Mouse (Mus musculus) stomach, embryonic 14.5 days (tissue): Measurements from ENCODE around the gene Creb5. TPM values are rescaled to one million over a fixed set of nuclear protein-coding genes. Genes with fewer than 3 reads are reported as not detected.

ENCODE experiments used
- ATAC-seq: fragments of 200-750 bp; cut with Nextera tagmentation; 2 replicates; pipeline ENCODE4 v1.8.0; 2017; ENCODE audit warnings: low read depth, moderate TSS enrichment; ENCODE audit not compliant: insufficient number of reproducible peaks, insufficient read depth, low FRiP score
- H3K27ac ChIP-seq: fragments of 300-500 bp; sonication (generic); 2 replicates; pipeline ENCODE4 v1.5.1; 2014; ENCODE audit warnings: mild to moderate bottlenecking, low read length, moderate library complexity, mixed read lengths
- H3K27me3 ChIP-seq: fragments of 300-500 bp; sonication (generic); 2 replicates; pipeline ENCODE4 v1.6.1; 2014; ENCODE audit warnings: low read length, control low read depth, mixed read lengths; ENCODE audit not compliant: control insufficient read depth, insufficient read depth
- H3K36me3 ChIP-seq: fragments of 300-500 bp; sonication (generic); 2 replicates; pipeline ENCODE4 v1.6.1; 2014; ENCODE audit warnings: mild to moderate bottlenecking, control low read depth, low read length, moderate library complexity, mixed read lengths; ENCODE audit not compliant: control insufficient read depth, insufficient read depth
- H3K4me1 ChIP-seq: fragments of 300-500 bp; sonication (generic); 2 replicates; pipeline ENCODE4 v1.6.1; 2014; ENCODE audit warnings: low read length, control low read depth, mixed read lengths; ENCODE audit not compliant: control insufficient read depth, insufficient read depth
- H3K4me2 ChIP-seq: fragments of 300-500 bp; sonication (generic); replicated peaks from 2 replicates; pipeline ENCODE4 v1.6.1; 2014; ENCODE audit warnings: low read depth, low read length, control low read depth
- H3K4me3 ChIP-seq: fragments of 300-500 bp; sonication (generic); 2 replicates; pipeline ENCODE4 v1.5.1; 2014; ENCODE audit warnings: low read depth, low read length, control low read depth
- H3K9ac ChIP-seq: fragments of 300-500 bp; sonication (generic); replicated peaks from 2 replicates; pipeline ENCODE4 v1.6.1; 2014; ENCODE audit warnings: low read depth, mild to moderate bottlenecking, control low read depth, low read length, moderate library complexity, mixed read lengths
- H3K9me3 ChIP-seq: fragments of 300-500 bp; sonication (generic); 2 replicates; pipeline ENCODE4 v1.6.1; 2016; ENCODE audit warnings: low read depth, low read length, control low read depth; ENCODE audit not compliant: control insufficient read depth
- WGBS: fragments of 180-500 bp; shearing (Covaris S2); extraction: QIAGEN DNeasy Blood & Tissue Kit; methylation state at CpG from one replicate; pipeline ENCODE4 v1.1.7; 2014; 5-methylcytosine and 5-hydroxymethylcytosine counted together
- polyA plus RNA-seq: library from polyadenylated mRNA; unstranded; fragments of >200 nt; fragmentation: Nextera tagmentation; extraction: Ambion mirVana; gene quantifications from 2 replicates; pipeline ENCODE4 v1.2.1, GENCODE M21; 2014

The Creb5 gene
- polyA plus RNA-seq, 1 experiment from 2014 or later: 10.2 TPM

DNA sequence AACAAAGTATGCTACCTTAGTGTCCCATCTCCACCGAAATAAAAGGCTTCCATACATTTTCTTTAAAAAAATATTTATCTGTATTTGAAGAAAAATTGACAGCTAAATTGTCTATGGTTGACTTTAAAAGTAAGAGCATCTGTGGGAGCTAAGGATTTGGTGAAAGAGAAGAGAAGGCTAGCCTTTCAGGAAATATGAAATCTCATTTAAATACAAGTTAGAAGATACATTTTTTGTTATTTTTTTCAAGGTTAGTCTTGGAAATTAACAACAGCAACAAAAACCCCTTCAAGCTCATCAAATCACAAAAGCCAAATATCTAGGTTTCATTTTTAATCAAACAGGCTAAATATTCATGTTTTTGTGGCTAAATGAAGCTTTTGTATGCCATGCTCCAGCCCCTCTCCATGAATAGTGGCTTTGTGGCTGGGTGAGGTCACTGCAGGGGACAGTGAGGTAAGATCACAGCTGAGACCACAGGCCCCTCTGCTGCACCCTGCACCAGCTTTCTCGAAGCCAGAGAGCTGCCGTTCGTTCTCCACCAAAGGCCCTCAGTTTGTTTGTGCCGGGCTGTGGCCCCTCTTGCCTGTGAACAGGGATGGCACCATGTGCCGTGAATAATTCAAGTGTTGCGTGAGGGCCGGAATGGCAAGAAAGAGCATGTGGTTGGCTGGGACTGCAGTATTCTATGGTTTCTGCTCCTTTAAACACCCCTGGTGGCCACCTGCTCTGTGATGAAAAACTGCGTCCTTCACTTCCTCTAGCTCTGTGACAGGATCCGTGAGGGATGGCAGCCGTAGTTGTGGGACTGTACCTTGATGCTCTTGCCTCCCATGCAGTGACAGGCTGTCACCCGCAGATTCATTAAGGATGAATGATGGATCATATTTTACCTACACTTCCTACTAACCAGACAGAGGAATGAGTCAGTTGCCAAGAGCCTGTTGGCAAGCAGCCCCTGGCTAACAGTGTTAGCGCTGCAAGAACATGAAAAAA is 350.6 kb downstream of the Creb5 start:
- ATAC-seq: no peak
- H3K4me1 ChIP-seq: 0 out of 2 replicates have a peak, but pooled peaks cover 2% of the 10 kb centered on the region
- H3K9me3 ChIP-seq: no peaks in the 10 kb centered on the region
- WGBS: 60% methylated on average over 13 of the region's 13 CpGs
- no peaks in the 10 kb centered on the region for H3K27me3 ChIP-seq
- no peak overlapping the region for H3K4me3 ChIP-seq
- H3K27ac ChIP-seq: no peak overlapping the region
- no peak overlapping the region for H3K4me2 ChIP-seq
- no peaks in the 10 kb centered on the region for H3K36me3 ChIP-seq
- H3K9ac ChIP-seq: no peak overlapping the region

DNA sequence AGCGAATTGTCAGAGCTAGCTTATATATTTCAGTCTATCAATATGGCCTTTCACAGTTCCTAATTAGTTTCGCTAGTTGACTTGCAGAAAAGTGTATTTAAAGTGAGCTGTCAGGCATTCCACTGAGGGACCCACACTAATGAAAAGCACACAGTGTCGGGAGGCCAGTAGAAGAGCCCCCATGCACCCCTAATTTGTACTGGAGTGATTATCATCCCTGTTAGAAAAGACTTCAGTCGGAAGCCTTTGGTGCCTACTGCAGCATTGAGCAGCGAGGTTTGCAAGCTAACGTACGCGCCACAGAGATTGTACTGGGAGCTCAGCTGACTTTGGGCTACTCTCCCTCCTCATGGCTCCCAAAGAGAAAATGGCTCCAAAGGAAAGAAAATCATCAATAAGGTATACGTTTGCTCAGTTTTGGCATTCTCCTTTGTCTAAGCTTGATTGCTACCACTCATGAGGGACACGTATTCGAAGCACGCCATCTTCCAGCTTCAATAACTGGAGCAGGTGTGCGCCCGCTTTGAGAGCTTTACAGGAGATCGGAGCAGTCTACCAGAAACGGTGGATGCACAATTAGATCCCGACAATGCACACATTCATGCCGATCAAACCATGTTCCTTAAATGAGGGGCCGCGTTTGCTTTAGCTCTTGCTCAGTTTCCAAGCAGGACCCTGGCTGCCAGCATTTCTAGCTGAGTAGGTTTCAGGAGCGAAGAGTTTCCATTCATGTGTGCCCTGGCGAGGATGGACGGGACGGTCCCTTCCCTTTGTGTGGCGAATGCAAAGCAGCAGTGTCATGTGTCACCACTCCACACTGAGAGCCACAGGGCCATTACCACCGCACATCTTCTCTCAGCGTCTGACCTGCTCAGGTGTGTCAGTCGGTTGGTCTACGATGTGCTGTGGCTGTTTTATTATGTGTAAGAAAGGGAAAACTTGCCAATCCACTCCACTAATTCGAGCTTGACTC is 354.8 kb downstream of the Creb5 start:
- Histone ChIP-seq H3K27me3 (no peaks in the 10 kb centered on the region), H3K9ac (no peak overlapping the region), H3K27ac (no peak overlapping the region), H3K4me3 (no peak overlapping the region), H3K9me3 (no peaks in the 10 kb centered on the region), H3K4me1 (0 out of 2 replicates have a peak, but pooled peaks cover 2% of the 10 kb centered on the region), H3K36me3 (no peaks in the 10 kb centered on the region), H3K4me2 (no peak overlapping the region)
- no peak for ATAC-seq
- WGBS: 87% methylated on average over 30 of the region's 30 CpGs

DNA sequence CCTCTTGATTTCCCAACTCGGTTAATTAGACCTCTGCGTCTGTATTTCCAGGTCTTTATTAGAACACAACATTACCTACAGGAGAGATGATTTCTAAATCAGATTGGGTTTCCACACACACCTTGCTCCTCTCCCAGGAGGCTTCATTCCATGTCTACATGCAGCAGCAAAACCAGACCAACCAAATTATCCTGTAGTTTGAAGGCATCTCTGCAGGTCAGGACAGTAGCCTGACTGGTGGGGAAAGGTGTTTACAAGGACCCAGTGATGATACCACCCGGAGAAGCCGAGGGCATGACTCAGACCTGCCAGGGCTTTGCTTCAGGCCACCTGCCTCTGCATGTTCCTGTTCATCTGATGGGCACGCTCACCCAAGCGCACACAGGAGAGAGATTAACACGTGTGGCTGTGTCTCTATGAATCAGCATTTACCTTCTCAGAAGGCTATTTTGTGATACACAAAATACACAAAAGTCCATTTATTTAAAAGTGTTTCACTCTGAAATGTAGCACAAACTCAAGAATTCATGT is 355.8 kb downstream of the Creb5 start:
- no peaks in the 10 kb centered on the region for H3K36me3 ChIP-seq
- H3K27me3 ChIP-seq: no peaks in the 10 kb centered on the region
- H3K4me1 ChIP-seq: 0 out of 2 replicates have a peak, but pooled peaks cover 1% of the 10 kb centered on the region
- H3K4me3 ChIP-seq: no peak overlapping the region
- H3K9me3 ChIP-seq: no peaks in the 10 kb centered on the region
- no peak for ATAC-seq
- 83% methylated on average over 7 of the region's 7 CpGs for WGBS
- H3K9ac ChIP-seq: no peak overlapping the region
- no peak overlapping the region for H3K4me2 ChIP-seq
- no peak overlapping the region for H3K27ac ChIP-seq

DNA sequence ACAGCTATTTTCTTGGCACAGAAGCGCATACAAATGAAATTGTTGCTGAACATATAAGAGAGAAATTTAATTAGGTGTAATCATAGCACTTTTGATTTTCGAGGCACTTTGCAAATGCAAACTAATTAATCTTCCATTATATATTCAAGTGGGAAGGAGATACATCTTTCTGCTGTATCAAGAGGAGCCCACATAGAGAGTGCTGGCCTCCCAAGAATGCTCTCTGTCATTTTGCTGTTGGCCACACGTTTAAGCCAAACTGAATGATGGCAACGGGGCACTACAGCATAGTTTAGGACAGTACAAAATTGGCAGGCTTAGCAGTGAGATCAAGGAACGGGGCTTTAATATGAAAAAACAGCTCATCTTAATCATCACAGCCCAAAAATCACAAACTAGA is 356.4 kb downstream of the Creb5 start:
- Histone ChIP-seq H3K9ac (no peak overlapping the region), H3K4me1 (no peaks in the 10 kb centered on the region), H3K27me3 (no peaks in the 10 kb centered on the region), H3K4me3 (no peak overlapping the region), H3K9me3 (no peaks in the 10 kb centered on the region), H3K4me2 (no peak overlapping the region), H3K27ac (no peak overlapping the region), H3K36me3 (no peaks in the 10 kb centered on the region)
- 74% methylated on average over 5 of the region's 5 CpGs for WGBS
- ATAC-seq: no peak

DNA sequence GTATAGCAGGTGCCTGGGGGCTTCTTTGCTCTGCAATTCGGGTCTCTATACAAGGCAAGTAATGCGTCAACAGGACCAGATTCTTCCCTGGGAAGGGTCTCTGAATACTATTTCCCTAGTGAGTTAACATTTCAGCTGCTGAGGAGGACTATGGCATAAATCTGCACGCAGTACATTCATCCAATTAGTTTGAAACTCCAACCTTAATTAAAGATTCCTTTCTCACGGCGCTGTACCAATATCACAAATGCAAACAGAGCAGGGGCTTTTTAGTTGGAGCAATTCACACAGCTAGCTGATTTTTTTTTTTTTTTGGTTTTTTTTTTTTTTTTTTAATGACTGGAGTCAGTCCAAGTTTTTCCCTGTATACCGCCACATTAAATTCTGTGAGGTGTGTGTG is 357.0 kb downstream of the Creb5 start:
- Histone ChIP-seq H3K9me3 (no peaks in the 10 kb centered on the region), H3K27me3 (no peaks in the 10 kb centered on the region), H3K9ac (no peak overlapping the region), H3K4me3 (no peak overlapping the region), H3K4me1 (no peaks in the 10 kb centered on the region), H3K4me2 (no peak overlapping the region), H3K27ac (no peak overlapping the region), H3K36me3 (no peaks in the 10 kb centered on the region)
- 82% methylated on average over 6 of the region's 6 CpGs for WGBS
- no peak for ATAC-seq

DNA sequence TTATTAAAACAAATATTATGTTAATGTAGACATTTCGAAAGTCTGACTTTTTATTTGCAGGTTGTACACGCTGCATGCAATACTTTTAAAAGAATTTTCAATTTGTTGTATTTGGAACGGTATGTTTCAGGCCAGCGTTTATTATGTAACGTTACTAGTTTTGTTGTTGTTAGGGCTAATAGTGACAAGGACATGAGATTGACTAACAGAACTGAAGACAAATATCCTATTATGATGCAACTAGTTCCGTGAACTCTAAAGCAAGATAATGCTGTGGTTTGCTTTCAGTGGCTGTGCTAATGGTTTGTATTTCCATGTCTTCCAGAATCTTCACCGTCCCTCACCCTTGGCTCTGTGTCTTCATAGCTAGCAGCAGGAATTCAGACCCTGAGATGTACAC is 357.9 kb downstream of the Creb5 start:
- Histone ChIP-seq H3K36me3 (no peaks in the 10 kb centered on the region), H3K4me2 (no peak overlapping the region), H3K27me3 (no peaks in the 10 kb centered on the region), H3K9me3 (no peaks in the 10 kb centered on the region), H3K27ac (no peak overlapping the region), H3K4me1 (no peaks in the 10 kb centered on the region), H3K4me3 (no peak overlapping the region), H3K9ac (no peak overlapping the region)
- ATAC-seq: no peak
- WGBS: 88% methylated on average over 7 of the region's 7 CpGs

DNA sequence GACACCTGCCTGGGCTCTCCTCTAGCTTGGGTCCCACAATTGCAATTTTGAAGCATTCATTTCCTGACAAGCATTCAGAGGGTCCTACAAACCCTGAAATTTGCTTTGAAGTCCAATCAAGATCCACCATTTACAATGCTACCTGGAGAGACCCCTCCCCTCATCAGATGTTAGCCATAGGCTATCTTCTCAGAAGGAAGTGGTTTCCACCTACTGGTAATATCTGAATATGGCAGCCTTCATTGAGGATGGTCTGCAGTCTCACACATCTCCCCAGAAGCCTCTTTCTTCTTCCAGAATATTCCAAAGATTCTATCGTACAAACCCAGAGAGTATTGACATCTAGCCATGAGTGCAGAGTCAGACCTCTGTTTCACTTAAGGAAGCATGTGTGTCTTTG is 362.7 kb downstream of the Creb5 start:
- no peaks in the 10 kb centered on the region for H3K36me3 ChIP-seq
- H3K9ac ChIP-seq: no peak overlapping the region
- no peak for ATAC-seq
- no peak overlapping the region for H3K27ac ChIP-seq
- H3K4me2 ChIP-seq: no peak overlapping the region
- H3K27me3 ChIP-seq: no peaks in the 10 kb centered on the region
- 85% methylated on average over 1 of the region's 1 CpGs for WGBS
- peaks cover 3% of the 10 kb centered on the region; the same call in 1 of the 2 replicates for H3K4me1 ChIP-seq
- H3K4me3 ChIP-seq: no peak overlapping the region
- no peaks in the 10 kb centered on the region for H3K9me3 ChIP-seq

DNA sequence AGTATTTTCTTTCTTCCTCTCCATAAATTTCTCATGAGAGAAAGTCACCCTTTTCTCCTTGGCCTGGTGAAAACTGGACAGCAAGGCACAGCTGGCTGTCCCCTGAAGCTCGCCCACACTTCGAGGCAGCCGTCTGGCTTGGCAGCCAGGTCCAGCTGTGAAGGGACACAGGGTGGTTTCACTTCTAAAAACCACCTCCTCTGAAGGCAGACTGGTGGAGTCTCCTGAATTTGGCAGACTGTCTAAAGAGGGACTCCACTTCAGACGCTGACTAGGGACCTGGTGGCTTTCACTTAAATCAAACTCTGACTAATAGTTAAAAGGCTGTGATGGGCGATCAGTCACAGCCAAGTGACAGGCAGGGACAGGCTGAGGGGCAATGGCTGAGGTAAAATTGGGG is 365.6 kb downstream of the Creb5 start:
- Histone ChIP-seq H3K9ac (no peak overlapping the region), H3K9me3 (no peaks in the 10 kb centered on the region), H3K4me2 (no peak overlapping the region), H3K36me3 (no peaks in the 10 kb centered on the region), H3K4me3 (no peak overlapping the region), H3K27me3 (no peaks in the 10 kb centered on the region), H3K27ac (no peak overlapping the region), H3K4me1 (peaks cover 6% of the 10 kb centered on the region)
- ATAC-seq: no peak
- WGBS: 63% methylated on average over 5 of the region's 5 CpGs
